Mouse (Mus musculus) limb, embryonic 12.5 days (tissue): ENCODE data around the gene Rsrc1. TPM values are rescaled to one million over a fixed set of nuclear protein-coding genes. Genes with fewer than 3 reads are reported as not detected.

Experiments
- ATAC-seq: fragments of 200-750 bp; cut with Nextera tagmentation; 2 replicates; pipeline ENCODE4 v1.8.0; 2017; ENCODE audit warnings: low read depth, moderate TSS enrichment; ENCODE audit not compliant: insufficient number of reproducible peaks, insufficient read depth, low FRiP score, low TSS enrichment
- H3K27ac ChIP-seq: fragments of 300-500 bp; sonication (generic); 2 replicates; pipeline ENCODE4 v1.5.1; 2016; ENCODE audit warnings: mild to moderate bottlenecking, moderate library complexity
- H3K27me3 ChIP-seq: fragments of 300-500 bp; sonication (generic); 2 replicates; pipeline ENCODE4 v1.6.1; 2016; ENCODE audit warnings: mild to moderate bottlenecking, moderate library complexity
- H3K36me3 ChIP-seq: fragments of 300-500 bp; sonication (generic); 2 replicates; pipeline ENCODE4 v1.6.1; 2016; ENCODE audit warnings: mild to moderate bottlenecking, moderate library complexity
- H3K4me1 ChIP-seq: fragments of 300-500 bp; sonication (generic); replicated peaks from 2 replicates; pipeline ENCODE4 v1.6.1; 2016
- H3K4me2 ChIP-seq: fragments of 300-500 bp; sonication (generic); 2 replicates; pipeline ENCODE4 v1.6.1; 2016; ENCODE audit warnings: mild to moderate bottlenecking, moderate library complexity
- H3K4me3 ChIP-seq: fragments of 300-500 bp; sonication (generic); replicated peaks from 2 replicates; pipeline ENCODE4 v1.5.1; 2016; ENCODE audit warnings: mild to moderate bottlenecking
- H3K9ac ChIP-seq: fragments of 300-500 bp; sonication (generic); replicated peaks from 2 replicates; pipeline ENCODE4 v1.6.1; 2016; ENCODE audit warnings: mild to moderate bottlenecking, moderate library complexity
- H3K9me3 ChIP-seq: fragments of 300-500 bp; sonication (generic); 2 replicates; pipeline ENCODE4 v1.6.1; 2016; ENCODE audit warnings: mild to moderate bottlenecking, moderate library complexity
- WGBS: fragments of 180-500 bp; shearing (Covaris S2); methylation state at CpG from one replicate; pipeline ENCODE4 v1.1.7; 2016; 5-methylcytosine and 5-hydroxymethylcytosine counted together
- polyA plus RNA-seq: library from polyadenylated mRNA; unstranded; fragments of >200 nt; fragmentation: Nextera tagmentation; extraction: Ambion mirVana; gene quantifications from 2 replicates; pipeline ENCODE4 v1.2.1, GENCODE M21; 2016

Gene Rsrc1
- polyA plus RNA-seq, 1 experiment from 2014 or later, result 49.5 TPM

DNA sequence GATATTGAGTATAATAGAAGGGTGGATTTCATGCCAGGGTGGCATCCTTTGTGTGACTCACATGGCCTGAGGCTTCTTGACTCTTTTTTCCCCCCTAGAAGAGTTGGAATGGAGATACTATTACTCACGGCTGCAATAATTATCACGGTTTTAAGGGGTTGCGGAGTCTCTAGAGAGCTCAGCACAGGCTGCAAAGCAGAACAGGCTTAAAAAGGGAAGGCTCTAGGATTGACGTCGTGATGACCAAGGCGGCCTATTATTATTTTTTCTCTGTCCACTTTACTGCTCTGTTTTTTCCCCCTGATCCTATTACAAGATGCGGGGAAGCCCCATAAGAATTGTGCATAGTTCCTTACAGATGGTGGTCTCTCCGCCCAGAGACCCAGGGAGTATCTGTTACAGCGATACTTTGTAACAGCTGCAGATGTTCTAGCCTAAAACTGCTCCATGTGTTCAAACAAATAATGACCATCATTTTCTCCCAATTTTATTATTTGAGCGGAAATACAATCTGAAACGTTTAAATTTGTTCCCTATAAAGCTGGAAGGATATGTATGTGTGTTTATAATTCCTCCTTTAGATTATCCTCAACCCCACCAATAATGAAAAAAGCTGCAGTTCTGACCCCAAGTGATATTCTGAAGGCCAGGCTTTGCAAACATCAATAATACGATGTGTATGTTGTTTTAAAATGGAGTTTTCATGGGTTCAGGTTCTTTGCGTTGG is 4.1 kb upstream of the Rsrc1 start:
- WGBS, result 5% methylated on average over 13 of the region's 13 CpGs
- H3K27me3 ChIP-seq, result peaks cover 60% of the 10 kb centered on the region
- peaks cover 23% of the 10 kb centered on the region; the same call in 1 of the 2 replicates for H3K4me1 ChIP-seq
- H3K36me3 ChIP-seq, result peaks cover 16% of the 10 kb centered on the region
- H3K9me3 ChIP-seq, result no peaks in the 10 kb centered on the region
- peak overlapping the region; percentile 97 for H3K9ac ChIP-seq
- H3K4me3 ChIP-seq, result peak overlapping the region; percentile 73
- ATAC-seq, result no peak
- H3K27ac ChIP-seq, result peak overlapping the region; percentile 99
- H3K4me2 ChIP-seq, result peak overlapping the region; percentile 76

DNA sequence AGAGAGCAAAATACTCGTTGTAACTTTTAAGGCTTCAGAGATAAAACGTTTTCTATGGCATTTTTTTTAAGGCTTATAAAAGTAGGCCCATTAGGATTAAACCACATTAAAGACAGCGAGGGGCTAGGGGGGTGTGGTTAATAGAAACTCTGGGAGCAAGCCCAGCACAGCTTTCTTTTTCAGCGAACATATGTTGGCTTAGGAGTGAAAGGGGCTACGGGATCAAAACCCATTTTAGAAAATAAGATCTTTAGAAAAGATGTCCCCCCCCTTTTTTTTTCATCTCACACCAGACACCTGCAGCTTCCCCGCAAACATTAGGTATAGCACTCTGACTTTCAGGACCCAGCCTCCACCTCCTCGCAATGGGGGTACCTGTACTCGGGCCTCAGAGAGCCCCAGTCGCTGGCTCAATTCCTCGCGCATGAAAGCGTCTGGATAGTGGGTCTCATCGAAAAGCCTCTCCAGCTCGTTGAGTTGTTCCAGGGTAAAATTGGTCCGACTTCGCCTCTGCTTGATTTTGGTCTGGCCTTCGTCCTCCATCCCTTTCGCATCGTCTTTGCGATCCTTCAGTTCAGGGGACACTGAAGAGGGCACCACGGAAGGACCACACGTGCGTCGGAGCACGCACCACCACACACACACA is 3.3 kb upstream of the Rsrc1 start:
- peak overlapping the region; percentile 76 for H3K4me2 ChIP-seq
- ATAC-seq, result no peak

DNA sequence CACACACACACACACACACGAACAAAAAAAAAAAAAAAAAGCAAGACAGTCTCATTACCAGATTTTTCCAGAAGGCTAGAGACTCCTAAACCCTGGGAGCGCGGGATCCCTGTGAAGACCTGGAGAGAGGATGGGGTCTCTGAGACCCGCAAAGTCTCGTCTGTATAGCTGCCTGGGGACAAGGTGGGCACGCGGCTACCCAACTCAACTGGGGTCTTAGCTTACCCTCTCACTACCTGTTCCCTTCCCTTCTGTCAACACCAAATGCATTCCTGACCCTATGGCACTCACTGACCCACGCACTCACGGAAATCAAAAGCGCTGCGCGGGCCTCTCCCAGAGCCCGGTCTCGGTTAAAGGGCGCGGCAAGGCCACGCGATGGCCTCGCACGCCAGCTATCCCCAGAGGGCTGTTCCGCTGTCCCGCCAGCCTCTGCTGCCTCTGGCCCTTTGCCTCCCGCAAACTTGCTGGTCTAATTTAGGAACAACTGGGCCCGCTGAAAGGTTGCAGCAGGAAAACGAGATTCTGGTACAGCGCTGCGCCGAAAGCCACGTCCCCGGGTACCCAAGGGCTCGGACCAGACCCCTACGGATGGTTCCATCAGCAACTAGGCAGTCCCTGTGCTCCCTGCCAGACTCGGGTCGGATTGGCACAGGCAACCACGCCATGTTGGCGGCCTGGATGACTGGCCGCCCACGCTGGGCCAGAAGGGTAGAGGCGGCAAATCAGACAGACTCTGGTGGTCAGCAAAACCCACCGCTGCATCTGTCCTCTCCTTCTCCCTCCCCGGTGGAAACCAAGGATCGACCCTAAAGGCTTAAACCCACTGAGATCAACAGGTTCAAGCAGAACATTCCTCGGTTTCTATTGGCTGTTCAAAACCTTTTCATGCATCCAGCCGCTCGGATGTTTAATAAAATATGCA is 2.5 kb upstream of the Rsrc1 start:
- Histone ChIP-seq H3K9me3 (no peaks in the 10 kb centered on the region), H3K4me1 (peaks cover 23% of the 10 kb centered on the region), H3K27me3 (peaks cover 51% of the 10 kb centered on the region), H3K27ac (peak overlapping the region; percentile 99), H3K9ac (peak overlapping the region; percentile 97), H3K4me2 (peak overlapping the region; percentile 76), H3K36me3 (peaks cover 10% of the 10 kb centered on the region), H3K4me3 (peak overlapping the region; percentile 73)
- ATAC-seq, result no peak
- under 1% methylated on average over 45 of the region's 45 CpGs for WGBS

More for the DNA sequence above, 3.3 kb upstream of the Rsrc1 start:
- Histone ChIP-seq H3K27me3 (peaks cover 57% of the 10 kb centered on the region), H3K36me3 (peaks cover 16% of the 10 kb centered on the region), H3K4me3 (peak overlapping the region; percentile 73), H3K27ac (peak overlapping the region; percentile 99), H3K4me1 (peaks cover 29% of the 10 kb centered on the region), H3K9ac (peak overlapping the region; percentile 97), H3K9me3 (no peaks in the 10 kb centered on the region)
- WGBS, result under 1% methylated on average over 25 of the region's 25 CpGs

GRCm38 (mm10) chr3:66979491-66979890 is 1.7 kb upstream of the Rsrc1 start:
- peak overlapping the region; percentile 99 for H3K27ac ChIP-seq
- 1% methylated on average over 9 of the region's 9 CpGs for WGBS
- ATAC-seq, result no peak
- H3K9ac ChIP-seq, result peak overlapping the region; percentile 97
- 0 out of 2 replicates have a peak, but pooled peaks cover 2% of the 10 kb centered on the region for H3K36me3 ChIP-seq
- peaks cover 19% of the 10 kb centered on the region for H3K4me1 ChIP-seq
- H3K9me3 ChIP-seq, result no peaks in the 10 kb centered on the region
- peaks cover 45% of the 10 kb centered on the region for H3K27me3 ChIP-seq
- peak overlapping the region; percentile 73 for H3K4me3 ChIP-seq
- peak overlapping the region; percentile 76 for H3K4me2 ChIP-seq

DNA sequence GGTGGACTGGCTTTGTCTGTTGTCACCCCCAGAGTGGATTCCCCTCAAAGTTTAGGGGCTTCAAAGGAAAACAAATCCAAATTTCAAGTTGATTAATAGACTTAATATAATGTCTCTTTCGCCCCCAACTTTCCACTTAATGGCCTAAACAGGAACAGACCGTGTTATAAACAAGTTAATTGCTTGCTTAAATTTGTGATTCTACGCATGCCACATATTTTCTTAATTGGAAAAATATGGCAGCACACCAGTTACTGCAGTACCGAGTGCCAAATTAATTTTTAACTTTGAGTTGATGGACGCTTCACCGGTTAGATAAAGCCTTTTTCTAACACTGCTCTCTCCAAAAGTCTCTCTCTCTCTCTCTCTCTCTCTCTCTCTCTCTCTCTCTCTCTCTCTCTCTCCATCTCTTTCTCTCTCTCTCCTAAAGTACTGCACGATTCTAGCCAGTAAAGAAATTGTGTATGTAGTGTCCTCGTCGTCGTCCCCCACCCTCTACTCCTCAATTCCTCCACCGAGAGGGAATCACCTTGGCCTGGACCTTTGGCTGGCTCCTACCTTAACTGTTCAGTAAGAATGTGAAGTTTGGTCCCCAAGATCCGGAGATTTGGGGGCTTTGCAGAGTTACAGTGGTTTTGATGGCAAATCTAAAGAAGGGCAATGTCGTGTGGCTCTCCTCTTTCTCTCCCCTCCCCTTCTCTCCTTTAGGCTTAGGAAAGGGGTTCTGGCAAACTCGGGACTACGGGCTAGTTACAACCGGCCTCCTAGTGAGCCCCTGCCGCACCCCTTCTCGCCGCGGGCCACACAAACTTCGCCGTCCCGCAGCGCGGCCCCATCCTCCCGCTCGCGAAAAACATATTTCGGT is 847 bp upstream of the Rsrc1 start:
- H3K9ac ChIP-seq, result peak overlapping the region; percentile 97
- peak overlapping the region; percentile 76 for H3K4me2 ChIP-seq
- no peaks in the 10 kb centered on the region for H3K9me3 ChIP-seq
- H3K36me3 ChIP-seq, result no peaks in the 10 kb centered on the region
- ATAC-seq, result no peak
- H3K27me3 ChIP-seq, result peaks cover 43% of the 10 kb centered on the region
- under 1% methylated on average over 29 of the region's 29 CpGs for WGBS
- peaks cover 19% of the 10 kb centered on the region for H3K4me1 ChIP-seq
- peak overlapping the region; percentile 73 for H3K4me3 ChIP-seq
- peak overlapping the region; percentile 99 for H3K27ac ChIP-seq

GRCm38 (mm10) chr3:66981706-66982105 is 516 bp downstream of the Rsrc1 start, which contains the start of gene Shox2:
TSS of gene Shox2 (minus strand) at chr3:66981771.
- ATAC-seq, result no peak
- peak within 1 kb of the TSS; percentile 97 for H3K9ac ChIP-seq
- H3K27me3 ChIP-seq, result peaks cover 43% of the 10 kb centered on the region

DNA sequence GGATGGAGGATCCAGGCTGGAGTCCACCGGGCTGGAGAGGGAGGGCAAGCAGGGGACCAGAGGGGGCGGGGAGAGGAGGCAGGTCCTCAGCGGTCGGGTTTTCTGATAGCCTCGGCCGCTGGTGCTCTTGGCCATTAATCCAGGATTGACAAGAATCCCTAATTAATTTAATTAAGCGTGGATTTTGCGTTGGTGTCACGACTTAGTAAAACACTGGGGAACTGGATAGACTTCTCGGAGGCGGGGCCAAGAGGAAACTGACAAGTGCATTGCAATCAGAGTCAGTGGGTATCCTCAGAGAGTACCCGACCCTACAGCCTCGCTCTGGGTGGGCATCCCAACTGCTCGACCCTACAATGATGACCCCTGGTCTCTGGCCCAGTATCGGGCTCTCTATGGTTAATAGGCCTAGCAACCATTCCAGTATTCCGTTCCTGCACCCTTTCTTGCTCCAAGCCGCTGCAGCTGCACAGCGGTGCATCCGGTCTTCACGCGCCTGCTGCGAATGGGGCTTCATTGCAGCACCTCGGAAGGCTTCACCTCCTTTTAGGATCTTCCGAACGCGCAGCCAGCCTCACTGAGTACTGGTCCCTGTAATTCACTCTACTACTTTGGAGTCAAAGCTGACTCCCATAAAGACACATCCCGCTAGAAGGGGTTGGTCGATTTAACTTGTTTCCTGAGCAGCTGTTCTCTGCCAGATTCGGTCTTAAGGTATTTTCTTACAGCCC is 1.2 kb downstream of the Rsrc1 start:
- WGBS, result under 1% methylated on average over 29 of the region's 29 CpGs
- Histone ChIP-seq H3K27ac (peak overlapping the region; percentile 99), H3K9ac (peak overlapping the region; percentile 97), H3K9me3 (no peaks in the 10 kb centered on the region), H3K36me3 (no peaks in the 10 kb centered on the region), H3K4me2 (peak overlapping the region; percentile 76), H3K4me3 (peak overlapping the region; percentile 73), H3K4me1 (peaks cover 24% of the 10 kb centered on the region), H3K27me3 (peaks cover 39% of the 10 kb centered on the region)
- 0 out of 2 replicates have a peak, but pooled peaks have one; percentile 9 for ATAC-seq

More at GRCm38 (mm10) chr3:66981706-66982105, 516 bp downstream of the Rsrc1 start, which contains the start of gene Shox2:
- H3K36me3 ChIP-seq, result no peaks in the 10 kb centered on the region
- H3K9me3 ChIP-seq, result no peaks in the 10 kb centered on the region
- peak within 1 kb of the TSS; percentile 76 for H3K4me2 ChIP-seq
- WGBS, result 0% methylated on average over 14 of the region's 15 CpGs
- peak within 1 kb of the TSS; percentile 99 for H3K27ac ChIP-seq
- H3K4me1 ChIP-seq, result peaks cover 23% of the 10 kb centered on the region
- peak within 1 kb of the TSS; percentile 73 for H3K4me3 ChIP-seq

- Histone ChIP-seq H3K4me1 (peaks cover 24% of the 10 kb centered on the region), H3K9me3 (no peaks in the 10 kb centered on the region), H3K4me2 (peak overlapping the region; percentile 76), H3K9ac (no peak overlapping the region), H3K36me3 (no peaks in the 10 kb centered on the region), H3K27me3 (peaks cover 32% of the 10 kb centered on the region), H3K4me3 (peak overlapping the region; percentile 18; the same call in 1 of the 2 replicates), H3K27ac (no peak overlapping the region)
- no peak for ATAC-seq
- WGBS, result 10% methylated on average over 3 of the region's 3 CpGs
Observed at GRCm38 (mm10) chr3:66983481-66983880, 2.3 kb downstream of the Rsrc1 start.

- peak overlapping the region; percentile 73 for H3K4me2 ChIP-seq
- H3K27ac ChIP-seq, result peak overlapping the region; percentile 87
- WGBS, result under 1% methylated on average over 60 of the region's 60 CpGs
Observed at GRCm38 (mm10) chr3:66985539-66986286, 4.5 kb downstream of the Rsrc1 start.

More at GRCm38 (mm10) chr3:66985539-66986286, 4.5 kb downstream of the Rsrc1 start:
- no peaks in the 10 kb centered on the region for H3K36me3 ChIP-seq
- peak overlapping the region; percentile 84 for H3K9ac ChIP-seq
- H3K4me1 ChIP-seq, result peaks cover 13% of the 10 kb centered on the region
- ATAC-seq, result peak; percentile 90
- H3K4me3 ChIP-seq, result peak overlapping the region; percentile 76
- H3K27me3 ChIP-seq, result peaks cover 19% of the 10 kb centered on the region
- H3K9me3 ChIP-seq, result no peaks in the 10 kb centered on the region
